Mouse (Mus musculus): ENCODE measurements around the gene Rgs17.

DNA sequence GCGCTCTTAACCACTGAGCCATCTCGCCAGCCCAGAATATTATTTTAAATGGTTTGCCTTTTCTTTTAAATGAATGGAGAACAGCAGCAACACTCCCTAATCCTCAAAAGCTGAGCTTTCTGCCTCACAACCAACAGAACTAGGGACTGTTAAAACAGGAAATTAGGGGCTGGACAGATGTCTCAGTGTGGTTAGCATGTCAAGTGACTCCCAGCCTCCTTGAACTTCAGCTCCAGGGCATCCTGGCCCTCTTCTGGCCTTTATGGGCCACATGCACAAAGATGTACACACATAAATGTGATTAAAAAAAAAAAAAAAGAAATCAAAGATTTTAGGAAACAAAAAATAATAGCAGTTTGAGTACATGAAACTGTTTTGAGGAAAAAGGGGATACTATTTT lies 106.2 kb downstream of the Rgs17 start:
- no peak for TF ChIP-seq EP300 (IDR thresholded peaks at IDR 0.05; ENCODE audit: low read depth)
- no peak for TF ChIP-seq CTCF (IDR thresholded peaks at IDR 0.05; ENCODE audit: low read depth)

Measured in heart, postnatal 0 days (tissue).